Mouse (Mus musculus): ENCODE results near the gene Upk1b. TPM values are rescaled to one million over a fixed set of nuclear protein-coding genes. Genes with fewer than 3 reads are reported as not detected.

The Upk1b gene
- total and polyA plus RNA-seq, 2 experiments from 2014 or later = 1.2 to 2.0 TPM

DNA sequence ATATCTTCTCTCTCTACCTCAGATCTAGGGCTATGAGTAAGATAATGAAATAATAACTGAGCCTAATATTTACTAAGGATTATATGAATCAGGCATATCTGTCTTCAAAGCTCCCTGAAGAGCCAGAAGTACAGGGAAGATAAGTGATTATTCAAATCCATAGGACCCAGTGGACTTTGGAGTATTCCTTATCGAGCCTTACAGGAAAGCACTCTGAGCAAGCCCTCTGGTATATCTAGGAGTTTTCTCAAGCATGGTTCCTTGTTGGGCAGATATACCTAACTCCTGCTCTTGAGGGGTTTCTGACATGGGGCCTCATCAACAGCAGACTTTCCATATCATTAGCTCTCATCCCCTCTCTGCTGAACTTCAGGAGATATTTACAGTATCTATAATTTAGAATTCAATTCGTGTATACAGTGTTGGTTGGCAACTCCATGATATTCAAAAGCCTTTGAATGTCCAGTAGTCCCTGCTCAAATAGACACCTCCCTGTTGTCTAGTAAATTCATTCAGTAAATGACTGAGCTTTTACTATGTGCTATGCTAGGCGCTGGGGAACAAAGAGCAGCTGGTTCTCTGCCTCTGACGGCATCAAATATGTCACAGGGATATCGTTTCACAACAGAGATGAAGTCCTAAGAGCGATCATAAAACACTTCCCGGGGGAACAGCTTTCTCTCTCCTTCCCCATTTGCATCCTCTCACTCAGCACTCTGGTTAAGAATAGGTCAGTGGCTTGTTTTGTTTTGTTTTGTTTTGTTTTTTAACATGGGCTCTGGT, 25.0 kb downstream of the Upk1b start:
- Histone ChIP-seq H3K9ac (replicated peaks; ENCODE audit: low read length) (no peak overlapping the region), H3K27me3 (ENCODE audit: insufficient read depth, low read length) (no peaks in the 10 kb centered on the region), H3K4me1 (ENCODE audit: insufficient read depth, low read length) (no peaks in the 10 kb centered on the region; the same call in 1 of the 2 replicates), H3K4me3 (ENCODE audit: low read length) (no peak overlapping the region), H3K27ac (no peak overlapping the region), H3K36me3 (ENCODE audit: insufficient read depth, low read length) (no peaks in the 10 kb centered on the region), H3K4me2 (ENCODE audit: low read depth, low read length) (no peak overlapping the region), H3K9me3 (ENCODE audit: low read length) (no peaks in the 10 kb centered on the region)
- WGBS = 57% methylated on average over 7 of the region's 7 CpGs
- TF ChIP-seq CTCF (IDR thresholded peaks at IDR 0.05; ENCODE audit: low read depth) = no peak
- DNase-seq (ENCODE audit: low spot score) (no peak), ATAC-seq (no peak)

DNA sequence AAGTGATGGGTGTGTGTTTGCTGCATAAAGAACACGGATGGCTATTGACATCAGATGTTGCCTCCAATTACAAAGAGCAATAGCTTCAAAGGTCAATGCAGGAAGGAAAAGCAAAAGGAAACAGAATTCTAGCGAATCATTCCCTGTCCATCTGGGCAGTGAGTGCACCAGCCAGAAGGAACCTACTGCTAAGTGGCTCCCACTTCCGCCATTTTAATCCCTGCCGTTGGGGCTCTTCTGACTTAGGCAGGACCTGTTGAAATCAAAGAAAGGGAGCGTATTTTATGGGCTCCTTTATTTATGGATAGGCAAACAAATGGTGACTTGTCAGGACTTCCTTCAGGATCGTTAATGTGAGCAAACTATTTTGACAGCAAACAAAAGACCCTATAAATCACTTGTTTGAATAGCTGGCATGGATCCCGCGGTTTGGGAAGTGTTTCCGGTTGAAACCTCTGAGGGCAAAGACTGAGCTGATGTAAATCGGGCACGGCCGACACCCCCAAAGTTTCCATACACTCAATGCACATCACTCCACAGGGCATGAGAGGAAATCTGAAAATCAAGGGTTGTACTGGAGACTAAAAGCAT, 27.1 kb downstream of the Upk1b start:
- H3K4me2 ChIP-seq (ENCODE audit: low read depth, low read length) = no peak overlapping the region
- DNase-seq (ENCODE audit: low spot score) (no peak), ATAC-seq (no peak)
- 47% methylated on average over 12 of the region's 12 CpGs for WGBS
- no peak overlapping the region for H3K27ac ChIP-seq
- H3K4me3 ChIP-seq (ENCODE audit: low read length) = no peak overlapping the region
- TF ChIP-seq CTCF (IDR thresholded peaks at IDR 0.05; ENCODE audit: low read depth) = no peak
- H3K27me3 ChIP-seq (ENCODE audit: insufficient read depth, low read length) = no peaks in the 10 kb centered on the region
- no peak overlapping the region for H3K9ac ChIP-seq (replicated peaks; ENCODE audit: low read length)
- H3K36me3 ChIP-seq (ENCODE audit: insufficient read depth, low read length) = peaks cover 6% of the 10 kb centered on the region
- H3K9me3 ChIP-seq (ENCODE audit: low read length) = no peaks in the 10 kb centered on the region
- H3K4me1 ChIP-seq (ENCODE audit: insufficient read depth, low read length) = no peaks in the 10 kb centered on the region; the same call in 1 of the 2 replicates

DNA sequence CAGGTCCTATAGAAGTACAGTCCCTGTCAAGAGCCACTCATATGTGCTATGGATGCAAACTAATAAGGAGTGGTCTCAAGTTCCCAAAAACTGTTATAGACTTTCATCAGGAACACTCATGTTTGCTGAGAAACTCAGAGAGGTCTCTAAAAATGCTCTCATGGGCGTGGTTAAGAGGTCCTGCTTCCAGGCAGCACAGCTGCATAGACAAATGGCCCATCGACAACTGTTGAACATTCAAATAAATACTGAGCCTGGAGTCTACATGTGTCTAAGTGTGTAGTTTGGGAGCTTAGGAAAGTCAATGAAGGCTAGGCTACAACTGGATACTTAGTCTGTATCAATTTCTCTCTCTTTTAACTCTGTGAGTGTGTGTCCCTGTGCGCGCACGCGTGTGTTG, 29.0 kb downstream of the Upk1b start:
- TF ChIP-seq CTCF (IDR thresholded peaks at IDR 0.05; ENCODE audit: low read depth) = no peak
- H3K4me1 ChIP-seq (ENCODE audit: insufficient read depth, low read length) = no peaks in the 10 kb centered on the region; the same call in 1 of the 2 replicates
- H3K27ac ChIP-seq = no peak overlapping the region
- H3K36me3 ChIP-seq (ENCODE audit: insufficient read depth, low read length) = peaks cover 20% of the 10 kb centered on the region
- no peaks in the 10 kb centered on the region for H3K9me3 ChIP-seq (ENCODE audit: low read length)
- H3K4me2 ChIP-seq (ENCODE audit: low read depth, low read length) = no peak overlapping the region
- H3K4me3 ChIP-seq (ENCODE audit: low read length) = no peak overlapping the region
- H3K9ac ChIP-seq (replicated peaks; ENCODE audit: low read length) = no peak overlapping the region
- 96% methylated on average over 6 of the region's 6 CpGs for WGBS
- DNase-seq (ENCODE audit: low spot score) (no peak), ATAC-seq (no peak)
- no peaks in the 10 kb centered on the region for H3K27me3 ChIP-seq (ENCODE audit: insufficient read depth, low read length)

DNA sequence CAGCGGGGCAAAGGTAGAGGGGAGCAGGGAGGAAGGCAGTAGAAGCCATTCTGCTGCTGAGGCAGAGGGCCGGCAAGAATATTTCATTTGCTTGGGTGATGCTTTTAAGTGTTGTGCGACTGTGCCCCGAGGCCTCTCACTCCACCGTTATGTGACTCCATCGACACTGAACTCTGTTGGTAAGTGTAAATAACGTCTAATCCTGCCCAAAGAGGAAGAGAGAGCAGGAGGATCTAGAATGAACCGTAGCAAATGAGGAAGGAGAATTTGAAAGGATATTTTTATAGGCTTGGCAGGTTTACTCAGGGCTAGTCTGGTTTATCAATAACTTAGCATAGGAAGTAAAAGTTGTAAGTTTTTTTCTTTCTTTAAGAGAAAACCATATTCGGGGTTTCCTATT, 30.6 kb downstream of the Upk1b start:
- Histone ChIP-seq H3K4me3 (ENCODE audit: low read length) (no peak overlapping the region), H3K27ac (no peak overlapping the region), H3K4me1 (ENCODE audit: insufficient read depth, low read length) (no peaks in the 10 kb centered on the region; the same call in 1 of the 2 replicates), H3K27me3 (ENCODE audit: insufficient read depth, low read length) (no peaks in the 10 kb centered on the region), H3K9ac (replicated peaks; ENCODE audit: low read length) (no peak overlapping the region), H3K4me2 (ENCODE audit: low read depth, low read length) (no peak overlapping the region), H3K9me3 (ENCODE audit: low read length) (no peaks in the 10 kb centered on the region), H3K36me3 (ENCODE audit: insufficient read depth, low read length) (peaks cover 20% of the 10 kb centered on the region)
- WGBS = 91% methylated on average over 9 of the region's 9 CpGs
- no peak for TF ChIP-seq CTCF (IDR thresholded peaks at IDR 0.05; ENCODE audit: low read depth)
- ATAC-seq (no peak), DNase-seq (ENCODE audit: low spot score) (no peak)

DNA sequence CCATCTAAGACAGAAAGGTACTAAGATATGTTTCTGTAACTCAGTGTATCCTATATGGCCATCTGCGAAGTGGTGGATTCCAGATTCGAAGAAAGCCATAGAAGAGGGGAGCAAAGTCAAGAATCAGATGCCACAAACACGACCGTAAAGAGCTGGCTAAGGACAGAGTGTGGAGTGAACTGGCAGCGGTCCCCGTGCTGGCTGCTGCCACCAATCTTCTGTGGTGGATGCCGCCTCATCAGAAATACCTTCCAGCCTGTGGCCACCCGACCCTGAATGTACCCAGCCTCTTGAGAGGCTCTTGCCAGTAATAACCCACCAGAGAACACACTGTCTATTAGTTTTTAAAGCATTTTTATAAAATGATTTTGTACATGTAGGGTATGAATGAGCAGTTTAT, 31.7 kb downstream of the Upk1b start:
- Histone ChIP-seq H3K4me1 (ENCODE audit: insufficient read depth, low read length) (no peaks in the 10 kb centered on the region; the same call in 1 of the 2 replicates), H3K9me3 (ENCODE audit: low read length) (no peaks in the 10 kb centered on the region), H3K4me3 (ENCODE audit: low read length) (no peak overlapping the region), H3K9ac (replicated peaks; ENCODE audit: low read length) (no peak overlapping the region), H3K27ac (no peak overlapping the region), H3K36me3 (ENCODE audit: insufficient read depth, low read length) (peaks cover 23% of the 10 kb centered on the region), H3K27me3 (ENCODE audit: insufficient read depth, low read length) (no peaks in the 10 kb centered on the region), H3K4me2 (ENCODE audit: low read depth, low read length) (no peak overlapping the region)
- 93% methylated on average over 8 of the region's 8 CpGs for WGBS
- DNase-seq (ENCODE audit: low spot score) = no peak
- TF ChIP-seq CTCF (IDR thresholded peaks at IDR 0.05; ENCODE audit: low read depth) = no peak
- ATAC-seq = no peak

DNA sequence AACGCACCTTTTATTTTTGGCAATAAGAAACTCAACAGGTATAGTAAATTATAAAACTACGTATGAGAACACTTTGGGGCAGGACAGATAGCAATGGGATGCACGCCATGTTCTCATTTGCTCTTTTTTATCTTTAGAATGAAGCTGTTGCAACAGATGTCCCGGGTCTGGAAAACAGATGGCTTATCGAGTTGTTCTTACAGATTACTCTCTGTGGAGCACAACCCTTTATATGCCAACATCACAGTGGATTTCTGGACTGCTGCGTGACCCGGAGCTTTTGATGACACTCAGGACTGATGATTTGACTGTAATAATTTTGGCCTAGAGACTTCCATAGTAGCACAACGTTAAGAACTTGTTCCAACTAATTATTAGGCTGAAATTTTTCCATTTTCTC, 32.4 kb downstream of the Upk1b start:
- peaks cover 30% of the 10 kb centered on the region for H3K36me3 ChIP-seq (ENCODE audit: insufficient read depth, low read length)
- H3K27ac ChIP-seq = no peak overlapping the region
- H3K27me3 ChIP-seq (ENCODE audit: insufficient read depth, low read length) = no peaks in the 10 kb centered on the region
- DNase-seq (ENCODE audit: low spot score) (no peak), ATAC-seq (no peak)
- no peak overlapping the region for H3K4me2 ChIP-seq (ENCODE audit: low read depth, low read length)
- H3K9me3 ChIP-seq (ENCODE audit: low read length) = no peaks in the 10 kb centered on the region
- H3K4me1 ChIP-seq (ENCODE audit: insufficient read depth, low read length) = no peaks in the 10 kb centered on the region
- TF ChIP-seq CTCF (IDR thresholded peaks at IDR 0.05; ENCODE audit: low read depth) = no peak
- 62% methylated on average over 8 of the region's 8 CpGs for WGBS
- H3K4me3 ChIP-seq (ENCODE audit: low read length) = no peak overlapping the region
- no peak overlapping the region for H3K9ac ChIP-seq (replicated peaks; ENCODE audit: low read length)

DNA sequence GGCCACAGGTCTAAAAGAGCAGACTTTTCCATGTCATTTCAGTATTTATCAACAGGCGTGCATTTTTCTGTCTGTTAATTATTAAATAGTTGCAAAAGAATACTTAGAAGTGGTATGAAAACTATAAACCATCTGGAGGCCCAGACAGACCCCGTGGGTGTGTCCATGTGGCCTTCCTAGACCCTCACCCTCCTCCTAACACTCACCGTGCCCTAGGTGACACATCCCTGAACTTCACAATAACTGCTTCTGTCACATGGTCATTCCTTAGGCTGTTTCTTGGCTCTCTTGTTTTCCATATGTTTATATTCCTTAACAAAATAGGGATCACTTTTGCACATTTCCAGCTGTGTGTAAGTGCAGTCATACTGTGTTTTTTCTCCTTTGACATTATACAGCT, 33.5 kb downstream of the Upk1b start:
- Histone ChIP-seq H3K27me3 (ENCODE audit: insufficient read depth, low read length) (no peaks in the 10 kb centered on the region), H3K4me1 (ENCODE audit: insufficient read depth, low read length) (no peaks in the 10 kb centered on the region), H3K4me3 (ENCODE audit: low read length) (no peak overlapping the region), H3K9ac (replicated peaks; ENCODE audit: low read length) (no peak overlapping the region), H3K36me3 (ENCODE audit: insufficient read depth, low read length) (peaks cover 33% of the 10 kb centered on the region), H3K9me3 (ENCODE audit: low read length) (no peaks in the 10 kb centered on the region), H3K27ac (no peak overlapping the region), H3K4me2 (ENCODE audit: low read depth, low read length) (no peak overlapping the region)
- DNase-seq (ENCODE audit: low spot score) (no peak), ATAC-seq (no peak)
- no peak for TF ChIP-seq CTCF (IDR thresholded peaks at IDR 0.05; ENCODE audit: low read depth)
- 72% methylated on average over 3 of the region's 3 CpGs for WGBS
